Mouse (Mus musculus): ENCODE data around the gene Gm11596. TPM values are rescaled to one million over a fixed set of nuclear protein-coding genes. Genes with fewer than 3 reads are reported as not detected.

Gene Gm11596
- polyA plus RNA-seq, 1 experiment, result not detected

DNA sequence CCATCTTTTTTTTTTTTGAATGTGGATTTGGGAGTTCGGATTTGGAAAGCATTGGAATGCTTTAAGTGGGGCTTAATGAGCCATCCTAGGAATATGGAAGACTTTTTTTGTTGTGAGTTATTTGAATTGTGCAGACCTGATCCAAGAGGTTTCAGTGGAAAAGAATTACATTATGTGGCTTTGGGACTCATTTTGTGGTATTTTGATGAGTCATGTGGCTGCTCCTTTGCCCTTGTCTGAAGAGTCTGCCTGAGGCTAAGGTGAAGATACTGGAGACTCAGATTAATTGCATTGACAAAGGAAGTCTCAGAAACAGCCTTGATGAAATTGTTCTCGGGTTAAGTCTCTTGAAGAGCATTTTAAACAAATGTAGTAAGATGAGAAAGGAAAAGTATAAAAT, 24.9 kb downstream of the Gm11596 start:
- H3K4me3 ChIP-seq (ENCODE audit: insufficient read depth, low read length), result no peak overlapping the region
- no peaks in the 10 kb centered on the region for H3K4me1 ChIP-seq (ENCODE audit: control insufficient read depth, insufficient read depth, low read length)
- H3K27ac ChIP-seq (ENCODE audit: insufficient read depth, low read length), result no peak overlapping the region
- no peak for TF ChIP-seq CTCF (IDR thresholded peaks at IDR 0.05; ENCODE audit: borderline replicate concordance, insufficient read depth, low read length)
- no peak for TF ChIP-seq POLR2A (IDR thresholded peaks at IDR 0.05; ENCODE audit: low read depth, low read length)

DNA sequence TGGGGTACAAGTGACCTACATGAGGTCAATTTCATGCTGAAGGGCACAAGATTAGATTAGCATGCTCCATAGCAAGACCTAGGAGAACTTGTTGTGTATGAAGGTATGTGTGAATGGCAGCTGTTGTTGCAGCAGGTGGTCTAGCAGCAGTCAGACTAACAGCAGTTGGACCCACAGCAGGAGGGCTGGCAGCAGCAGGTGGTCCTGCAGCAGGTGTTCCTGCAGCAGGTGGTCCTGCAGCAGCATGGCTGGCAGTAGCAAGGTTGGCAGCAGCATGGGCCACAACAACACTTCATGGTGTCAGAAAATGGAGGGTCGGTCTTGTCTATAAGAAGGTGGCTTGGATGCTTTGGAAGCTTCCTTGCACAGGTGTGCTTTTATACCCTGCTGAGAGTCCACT, 34.4 kb downstream of the Gm11596 start:
- H3K4me1 ChIP-seq (ENCODE audit: control insufficient read depth, insufficient read depth, low read length), result no peaks in the 10 kb centered on the region
- no peak for TF ChIP-seq POLR2A (IDR thresholded peaks at IDR 0.05; ENCODE audit: low read depth, low read length)
- TF ChIP-seq CTCF (IDR thresholded peaks at IDR 0.05; ENCODE audit: borderline replicate concordance, insufficient read depth, low read length), result no peak
- H3K27ac ChIP-seq (ENCODE audit: insufficient read depth, low read length), result no peak overlapping the region
- H3K4me3 ChIP-seq (ENCODE audit: insufficient read depth, low read length), result no peak overlapping the region

DNA sequence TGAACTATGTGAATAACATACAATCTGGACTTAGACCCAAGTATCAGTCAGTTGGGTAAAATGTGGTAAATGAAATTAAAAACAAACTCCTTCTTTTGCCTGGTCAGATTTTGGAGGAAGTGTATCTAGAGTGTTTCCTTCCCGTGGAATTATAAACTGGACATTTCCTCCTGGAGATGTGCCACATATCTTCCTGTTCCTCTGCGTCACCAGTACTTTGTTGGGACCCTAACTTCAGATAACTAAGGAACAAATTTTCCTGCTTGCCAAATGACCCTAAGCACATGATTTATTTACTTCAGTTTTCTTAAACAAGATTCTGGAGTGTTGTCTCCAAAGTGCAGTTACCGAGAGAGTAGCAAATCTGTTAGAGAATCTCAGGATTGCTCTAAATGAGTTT, 49.3 kb downstream of the Gm11596 start:
- TF ChIP-seq CTCF (IDR thresholded peaks at IDR 0.05; ENCODE audit: borderline replicate concordance, insufficient read depth, low read length), result no peak
- no peak for TF ChIP-seq POLR2A (IDR thresholded peaks at IDR 0.05; ENCODE audit: low read depth, low read length)
- Histone ChIP-seq H3K27ac (ENCODE audit: insufficient read depth, low read length) (no peak overlapping the region), H3K4me3 (ENCODE audit: insufficient read depth, low read length) (no peak overlapping the region)

More for the DNA sequence above, 49.3 kb downstream of the Gm11596 start:
- no peaks in the 10 kb centered on the region for H3K4me1 ChIP-seq (ENCODE audit: control insufficient read depth, insufficient read depth, low read length)

Other genes starting within 250 kb of the Gm11596 start
- not detected in 2 replicates for gene Krtap3-3, start 242.6 kb downstream of the Gm11596 start, polyA plus RNA-seq (2011; ENCODE audit: insufficient read length, low read depth, missing spikeins)
- gene Krtap3-2, start 236.6 kb downstream of the Gm11596 start, polyA plus RNA-seq (2011; ENCODE audit: insufficient read length, low read depth, missing spikeins), result not detected in 2 replicates
- gene Gm11939, start 234.0 kb downstream of the Gm11596 start, polyA plus RNA-seq (2011; ENCODE audit: insufficient read length, low read depth, missing spikeins), result not detected in 2 replicates
- gene Krtap3-1, start 226.8 kb downstream of the Gm11596 start, polyA plus RNA-seq (2011; ENCODE audit: insufficient read length, low read depth, missing spikeins), result not detected in 2 replicates
- gene Krtap1-5, start 212.5 kb downstream of the Gm11596 start, polyA plus RNA-seq (2011; ENCODE audit: insufficient read length, low read depth, missing spikeins), result not detected in 2 replicates
- gene Krtap1-4, start 209.8 kb downstream of the Gm11596 start, polyA plus RNA-seq (2011; ENCODE audit: insufficient read length, low read depth, missing spikeins), result not detected in 2 replicates
- gene Krtap1-3, start 202.1 kb downstream of the Gm11596 start, polyA plus RNA-seq (2011; ENCODE audit: insufficient read length, low read depth, missing spikeins), result not detected in 2 replicates
- gene Krtap9-3, start 195.4 kb downstream of the Gm11596 start, polyA plus RNA-seq (2011; ENCODE audit: insufficient read length, low read depth, missing spikeins), result not detected in 2 replicates
- gene Gm11938, start 190.2 kb downstream of the Gm11596 start, polyA plus RNA-seq (2011; ENCODE audit: insufficient read length, low read depth, missing spikeins), result not detected in 2 replicates
- gene Gm11937, start 183.3 kb downstream of the Gm11596 start, polyA plus RNA-seq (2011; ENCODE audit: insufficient read length, low read depth, missing spikeins), result not detected in 2 replicates
- gene Krtap2-4, start 178.6 kb downstream of the Gm11596 start, polyA plus RNA-seq (2011; ENCODE audit: insufficient read length, low read depth, missing spikeins), result not detected in 2 replicates
- gene Gm11562, start 173.0 kb downstream of the Gm11596 start, polyA plus RNA-seq (2011; ENCODE audit: insufficient read length, low read depth, missing spikeins), result not detected in 2 replicates
- not detected in 2 replicates for gene Krtap4-1, start 165.2 kb downstream of the Gm11596 start, polyA plus RNA-seq (2011; ENCODE audit: insufficient read length, low read depth, missing spikeins)
- gene Krtap4-2, start 158.4 kb downstream of the Gm11596 start, polyA plus RNA-seq (2011; ENCODE audit: insufficient read length, low read depth, missing spikeins), result not detected in 2 replicates
- gene Krtap4-7, start 149.4 kb downstream of the Gm11596 start, polyA plus RNA-seq (2011; ENCODE audit: insufficient read length, low read depth, missing spikeins), result not detected in 2 replicates
- not detected in 2 replicates for gene Gm11555, start 143.2 kb downstream of the Gm11596 start, polyA plus RNA-seq (2011; ENCODE audit: insufficient read length, low read depth, missing spikeins)
- not detected in 2 replicates for gene Gm11563, start 134.5 kb downstream of the Gm11596 start, polyA plus RNA-seq (2011; ENCODE audit: insufficient read length, low read depth, missing spikeins)
- not detected in 2 replicates for gene Krtap4-6, start 127.5 kb downstream of the Gm11596 start, polyA plus RNA-seq (2011; ENCODE audit: insufficient read length, low read depth, missing spikeins)
- gene Gm14190, start 102.7 kb downstream of the Gm11596 start, polyA plus RNA-seq (2011; ENCODE audit: insufficient read length, low read depth, missing spikeins), result not detected in 2 replicates
- gene Gm14180, start 59.2 kb downstream of the Gm11596 start, polyA plus RNA-seq (2011; ENCODE audit: insufficient read length, low read depth, missing spikeins), result not detected in 2 replicates
- not detected in 2 replicates for gene Gm11595, start 20.6 kb downstream of the Gm11596 start, polyA plus RNA-seq (2011; ENCODE audit: insufficient read length, low read depth, missing spikeins)
- not detected in 2 replicates for gene Krtap4-8, start 12.8 kb downstream of the Gm11596 start, polyA plus RNA-seq (2011; ENCODE audit: insufficient read length, low read depth, missing spikeins)
- gene Krtap4-9, start 8.3 kb downstream of the Gm11596 start, polyA plus RNA-seq (2011; ENCODE audit: insufficient read length, low read depth, missing spikeins), result not detected in 2 replicates
- gene Gm11569, start 5.5 kb upstream of the Gm11596 start, polyA plus RNA-seq (2011; ENCODE audit: insufficient read length, low read depth, missing spikeins), result not detected in 2 replicates
- not detected in 2 replicates for gene Gm11554, start 11.0 kb upstream of the Gm11596 start, polyA plus RNA-seq (2011; ENCODE audit: insufficient read length, low read depth, missing spikeins)
- gene Krtap4-13, start 16.4 kb upstream of the Gm11596 start, polyA plus RNA-seq (2011; ENCODE audit: insufficient read length, low read depth, missing spikeins), result not detected in 2 replicates
- gene Gm11564, start 22.2 kb upstream of the Gm11596 start, polyA plus RNA-seq (2011; ENCODE audit: insufficient read length, low read depth, missing spikeins), result not detected in 2 replicates
- not detected in 2 replicates for gene 2300003K06Rik, start 44.6 kb upstream of the Gm11596 start, polyA plus RNA-seq (2011; ENCODE audit: insufficient read length, low read depth, missing spikeins)
- not detected in 2 replicates for gene Krtap4-16, start 58.1 kb upstream of the Gm11596 start, polyA plus RNA-seq (2011; ENCODE audit: insufficient read length, low read depth, missing spikeins)
- not detected in 2 replicates for gene Gm11568, start 64.5 kb upstream of the Gm11596 start, polyA plus RNA-seq (2011; ENCODE audit: insufficient read length, low read depth, missing spikeins)
- gene Gm11559, start 71.0 kb upstream of the Gm11596 start, polyA plus RNA-seq (2011; ENCODE audit: insufficient read length, low read depth, missing spikeins), result not detected in 2 replicates
- gene Krtap9-1, start 79.9 kb upstream of the Gm11596 start, polyA plus RNA-seq (2011; ENCODE audit: insufficient read length, low read depth, missing spikeins), result not detected in 2 replicates
- not detected in 2 replicates for gene Gm11567, start 85.7 kb upstream of the Gm11596 start, polyA plus RNA-seq (2011; ENCODE audit: insufficient read length, low read depth, missing spikeins)
- gene Krtap31-1, start 114.5 kb upstream of the Gm11596 start, polyA plus RNA-seq (2011; ENCODE audit: insufficient read length, low read depth, missing spikeins), result not detected in 2 replicates
- gene Gm11565, start 121.3 kb upstream of the Gm11596 start, polyA plus RNA-seq (2011; ENCODE audit: insufficient read length, low read depth, missing spikeins), result not detected in 2 replicates
- not detected in 2 replicates for gene Krtap31-2, start 142.8 kb upstream of the Gm11596 start, polyA plus RNA-seq (2011; ENCODE audit: insufficient read length, low read depth, missing spikeins)
- gene Krtap9-5, start 155.0 kb upstream of the Gm11596 start, polyA plus RNA-seq (2011; ENCODE audit: insufficient read length, low read depth, missing spikeins), result not detected in 2 replicates
- not detected in 2 replicates for gene Krtap29-1, start 185.6 kb upstream of the Gm11596 start, polyA plus RNA-seq (2011; ENCODE audit: insufficient read length, low read depth, missing spikeins)
- gene Krtap16-1, start 193.1 kb upstream of the Gm11596 start, polyA plus RNA-seq (2011; ENCODE audit: insufficient read length, low read depth, missing spikeins), result not detected in 2 replicates
- not detected in 2 replicates for gene Krtap17-1, start 200.5 kb upstream of the Gm11596 start, polyA plus RNA-seq (2011; ENCODE audit: insufficient read length, low read depth, missing spikeins)
- not detected in 2 replicates for gene Krt33a, start 222.7 kb upstream of the Gm11596 start, polyA plus RNA-seq (2011; ENCODE audit: insufficient read length, low read depth, missing spikeins)
- gene Krt33b, start 236.4 kb upstream of the Gm11596 start, polyA plus RNA-seq (2011; ENCODE audit: insufficient read length, low read depth, missing spikeins), result not detected in 2 replicates
- not detected in 2 replicates for gene Krt34, start 248.1 kb upstream of the Gm11596 start, polyA plus RNA-seq (2011; ENCODE audit: insufficient read length, low read depth, missing spikeins)

Measured in embryonic fibroblast, embryonic 13.5 days (primary cell).